Mouse (Mus musculus) lung, postnatal 10 days (tissue): ENCODE results near the gene H2afy2.

Source experiments
- DNase-seq: peaks from one replicate; pipeline ENCODE4 v3.0.0; 2021

The H2afy2 gene

GRCm38 (mm10) chr10:61720331-61720730, 63.6 kb downstream of the H2afy2 start:
- no peak for DNase-seq

DNA sequence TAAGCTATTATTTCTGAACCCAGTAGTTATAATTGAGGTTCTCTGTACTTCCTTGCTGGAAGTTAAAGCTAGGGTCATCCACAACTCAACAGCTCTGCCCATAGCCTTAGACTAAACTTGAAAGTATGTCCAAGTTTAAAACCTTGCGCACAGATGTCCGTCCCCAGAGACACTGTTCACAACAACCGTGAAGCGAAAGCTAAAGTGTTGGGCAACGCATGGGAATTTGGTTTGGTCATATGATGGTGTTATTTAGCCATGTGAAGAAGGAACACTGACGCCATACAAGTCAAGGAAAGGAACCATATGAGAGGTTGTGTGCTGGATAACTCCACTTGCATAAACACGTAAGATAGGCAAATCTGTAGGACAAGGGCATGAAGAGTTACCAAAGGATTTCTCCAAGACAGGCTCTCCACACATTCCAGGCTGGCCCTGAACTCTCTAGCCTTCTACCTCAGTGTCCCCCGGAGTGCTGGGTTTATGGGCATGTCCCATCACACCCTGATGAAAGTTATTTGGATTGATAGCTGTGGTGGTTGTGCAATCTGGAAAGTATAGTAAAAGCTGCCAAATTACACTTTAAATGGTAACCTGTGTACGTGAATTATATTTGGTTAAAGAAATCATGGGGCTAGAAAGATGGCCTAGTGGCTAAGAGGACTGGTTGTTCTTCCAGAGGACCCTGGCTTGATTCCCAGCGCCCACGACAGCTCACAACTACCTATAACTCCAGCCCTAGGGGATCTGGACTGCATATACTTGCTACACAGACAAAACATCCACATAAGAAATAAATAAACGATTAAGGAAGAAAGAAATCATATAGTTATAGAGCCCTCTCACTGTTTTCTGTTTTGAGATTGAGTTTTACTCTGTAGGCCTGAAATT, 66.3 kb downstream of the H2afy2 start:
- DNase-seq = no peak

GRCm38 (mm10) chr10:61715996-61716864, 67.7 kb downstream of the H2afy2 start:
- no peak for DNase-seq

- DNase-seq = no peak
Observed at GRCm38 (mm10) chr10:61715462-61715837, 68.5 kb downstream of the H2afy2 start.

DNA sequence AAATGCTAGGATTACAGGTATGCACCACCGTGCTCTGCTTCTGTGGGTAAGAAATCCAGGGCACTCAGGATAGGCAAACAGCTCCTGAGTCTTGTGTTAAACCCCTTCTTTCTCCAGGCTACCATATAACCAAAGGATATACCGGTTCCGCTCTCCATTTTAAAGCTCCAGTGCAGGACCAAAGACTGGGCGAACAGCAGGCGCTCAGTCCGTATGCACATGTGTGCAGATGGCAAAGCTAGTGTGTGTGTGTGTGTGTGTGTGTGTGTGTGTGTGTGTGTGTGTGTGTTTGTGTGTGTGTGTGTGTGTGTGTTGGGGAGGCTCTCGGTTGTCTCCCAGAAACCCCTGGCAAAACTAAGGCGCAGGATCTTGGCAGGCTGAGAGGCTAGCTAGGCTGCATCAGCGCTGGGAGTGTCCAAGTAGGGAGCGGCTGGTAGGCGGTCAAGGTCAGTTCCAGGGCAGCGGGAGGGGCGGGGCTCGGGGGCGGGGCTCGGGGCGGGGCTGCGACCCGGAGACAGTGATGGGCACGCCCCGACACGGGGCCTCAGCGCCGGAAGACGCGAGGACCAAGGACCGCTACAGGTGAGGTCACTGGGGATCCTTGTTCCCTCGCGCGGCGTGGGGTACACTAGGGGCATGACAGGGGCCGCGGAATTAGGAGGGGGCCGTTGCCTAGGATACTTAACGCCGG, 69.0 kb downstream of the H2afy2 start, which contains the start of gene Aifm2:
Gene Aifm2, plus strand, starts transcription at position 493 of the 691 bp plus-strand sequence.
- peak; percentile 84 for DNase-seq

GRCm38 (mm10) chr10:61714146-61714545, 69.8 kb downstream of the H2afy2 start:
- DNase-seq = no peak

DNA sequence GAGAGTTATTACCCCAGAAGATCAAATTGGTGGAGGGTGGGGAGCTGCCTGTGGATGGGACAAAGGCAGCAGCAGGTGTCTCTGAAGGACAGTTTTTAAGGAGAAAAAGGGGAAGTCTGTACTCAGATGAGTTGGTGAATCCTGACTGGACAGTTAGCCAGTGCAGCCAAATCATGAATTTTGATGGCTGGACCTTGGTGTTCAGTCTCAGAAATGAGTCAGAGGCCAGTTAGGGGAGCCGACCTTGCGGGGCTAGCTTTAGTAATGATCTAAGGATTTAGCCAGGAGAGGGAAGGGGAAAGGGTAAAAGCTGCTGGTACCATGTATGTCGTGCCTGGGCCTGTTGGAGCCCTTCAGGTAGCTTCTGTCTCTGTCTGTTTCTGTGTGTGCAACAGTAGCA, 70.3 kb downstream of the H2afy2 start:
- no peak for DNase-seq

- peak; percentile 13 for DNase-seq
Observed at GRCm38 (mm10) chr10:61706412-61707375, 77.3 kb downstream of the H2afy2 start.

- no peak for DNase-seq
Observed at GRCm38 (mm10) chr10:61704663-61705062, 79.3 kb downstream of the H2afy2 start.

GRCm38 (mm10) chr10:61697028-61697427, 86.9 kb downstream of the H2afy2 start:
- DNase-seq = no peak

- DNase-seq = no peak
Observed at GRCm38 (mm10) chr10:61696560-61696823, 87.5 kb downstream of the H2afy2 start.

- no peak for DNase-seq
Observed at GRCm38 (mm10) chr10:61695703-61696559, 88.0 kb downstream of the H2afy2 start.

- DNase-seq = peak; percentile 99
Observed at GRCm38 (mm10) chr10:61694870-61695670, 88.9 kb downstream of the H2afy2 start, which contains the start of gene Tysnd1. Gene Tysnd1 (plus strand): TSS chr10:61695514.

GRCm38 (mm10) chr10:61693563-61693962, 90.4 kb downstream of the H2afy2 start:
- no peak for DNase-seq

DNA sequence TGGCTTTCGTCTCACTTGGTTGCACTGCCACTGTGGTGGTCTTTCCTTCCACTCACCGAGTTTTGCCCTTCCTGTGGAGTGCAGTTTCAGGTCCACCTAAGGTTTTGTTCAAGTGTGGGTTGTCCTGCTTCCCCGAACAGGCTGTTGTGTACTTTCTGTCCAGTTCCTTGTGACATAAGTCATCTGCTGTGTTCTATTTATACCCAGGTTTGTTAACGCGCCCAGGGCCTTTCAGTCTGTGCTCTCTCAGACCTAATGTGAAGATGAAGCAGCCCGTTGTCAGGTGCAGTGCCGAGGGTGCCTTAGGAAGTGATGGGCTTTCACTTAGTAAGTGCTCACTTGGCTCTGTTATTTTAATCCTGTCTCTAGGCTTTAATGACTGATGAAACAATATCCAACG, 94.5 kb downstream of the H2afy2 start:
- no peak for DNase-seq
